Mouse (Mus musculus): ENCODE results near the gene Slc2a4. TPM values are rescaled to one million over a fixed set of nuclear protein-coding genes. Genes with fewer than 3 reads are reported as not detected.
A peak's percentile ranks its signal among the peaks of the same experiment; 100 is the strongest.

The Slc2a4 gene
- polyA plus RNA-seq, 1 experiment from 2014 or later, result 39.1 TPM

DNA sequence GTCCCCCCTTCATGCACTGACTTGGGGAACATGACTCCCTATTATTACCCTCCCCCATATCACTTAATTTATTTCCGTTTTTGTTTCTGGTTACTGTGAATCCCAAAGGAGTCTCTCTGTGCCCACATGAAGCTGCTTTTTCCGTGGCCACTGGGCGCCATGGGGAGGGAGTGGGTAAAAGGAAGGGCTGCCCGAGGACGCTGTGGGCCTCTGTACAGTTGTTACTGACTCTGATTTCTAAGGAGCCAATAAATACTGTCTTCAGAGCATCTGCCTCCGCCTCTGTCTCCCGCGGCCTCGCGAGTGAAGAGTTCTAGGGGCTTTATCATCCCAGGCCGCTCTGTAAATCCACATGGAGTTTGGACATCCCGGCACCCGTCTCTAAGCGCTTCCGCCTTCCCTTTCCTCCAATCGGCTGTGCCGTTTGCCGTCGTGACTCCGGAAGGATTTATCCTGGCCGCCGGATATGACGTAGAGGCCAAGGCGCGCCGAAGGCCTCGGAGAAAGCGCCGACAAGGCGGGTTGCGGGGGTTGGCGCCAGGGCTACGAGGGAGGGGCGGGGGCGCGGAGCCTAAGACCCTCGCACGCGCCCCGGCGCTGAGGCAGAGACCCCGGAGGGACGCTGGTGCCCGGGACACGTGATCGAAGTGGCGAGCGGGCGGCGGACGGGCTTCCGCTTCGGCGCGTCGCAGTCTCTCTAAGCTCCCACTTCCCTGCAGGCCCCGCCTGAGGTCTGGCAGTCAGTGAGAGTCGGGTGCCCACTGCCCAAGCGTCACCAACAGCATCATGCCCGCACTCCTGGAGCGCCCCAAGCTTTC, 34.2 kb downstream of the Slc2a4 start, which contains the start of gene Gps2:
Gene Gps2, plus strand, starts transcription at position 335 of the 818 bp plus-strand sequence.
- H3K36me3 ChIP-seq (ENCODE audit: control insufficient read depth, insufficient read depth, low read length), result peaks cover 35% of the 10 kb centered on the region
- H3K4me2 ChIP-seq (ENCODE audit: low read depth, low read length), result peak within 1 kb of the TSS; percentile 93
- no peaks in the 10 kb centered on the region for H3K27me3 ChIP-seq (ENCODE audit: control insufficient read depth, insufficient read depth, low read length)
- H3K27ac ChIP-seq (ENCODE audit: low read length), result peak within 1 kb of the TSS; percentile 88
- WGBS, result 2% methylated on average over 61 of the region's 61 CpGs
- peak; percentile 90 for ATAC-seq (ENCODE audit: insufficient read depth, low FRiP score)
- peaks cover 28% of the 10 kb centered on the region for H3K4me1 ChIP-seq (ENCODE audit: control insufficient read depth, insufficient read depth, low read length)
- H3K9ac ChIP-seq (ENCODE audit: low read length), result peak within 1 kb of the TSS; percentile 95
- H3K9me3 ChIP-seq (replicated peaks; ENCODE audit: control insufficient read depth, low read length), result no peaks in the 10 kb centered on the region
- peak within 1 kb of the TSS; percentile 95 for H3K4me3 ChIP-seq (replicated peaks; ENCODE audit: low read length)

DNA sequence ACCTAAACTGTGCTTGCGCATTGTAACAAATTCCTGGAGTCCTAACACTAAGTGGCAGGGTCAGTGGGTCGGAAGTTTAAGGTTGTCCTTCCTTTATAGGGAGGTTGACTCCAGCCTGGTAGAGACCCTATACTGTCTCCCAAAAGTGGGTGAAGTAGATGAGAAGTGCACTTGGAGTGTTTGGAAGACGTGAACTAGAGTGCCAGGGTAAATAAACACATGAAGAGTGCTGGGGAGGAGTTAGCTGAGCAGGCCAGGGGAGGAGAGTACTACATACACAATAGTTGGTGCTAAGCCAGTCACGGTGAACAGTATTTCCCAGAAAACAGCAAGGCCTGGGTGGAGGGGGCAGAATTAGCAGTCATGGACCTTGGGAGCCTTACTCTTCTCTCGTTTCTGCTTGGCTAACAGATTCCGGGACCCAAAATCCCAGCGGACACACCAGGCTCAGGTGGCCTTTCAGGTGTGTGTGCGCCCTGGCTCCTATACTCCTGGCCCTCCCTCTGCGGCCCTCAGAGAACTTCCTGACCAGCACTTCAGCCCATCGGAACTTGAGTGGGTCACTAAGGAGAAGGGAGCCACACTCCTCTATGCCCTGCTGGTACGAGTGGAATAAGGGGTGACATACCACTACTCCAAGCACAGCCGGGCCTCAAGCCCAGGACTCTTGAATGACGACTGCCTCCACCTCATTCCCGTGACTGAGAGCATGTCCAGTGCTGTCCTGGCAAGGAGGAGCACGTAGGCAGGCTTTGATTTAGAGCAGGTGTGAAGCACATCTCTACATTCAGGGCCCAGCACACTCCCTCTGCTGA, 35.1 kb downstream of the Slc2a4 start:
- Histone ChIP-seq H3K27me3 (ENCODE audit: control insufficient read depth, insufficient read depth, low read length) (no peaks in the 10 kb centered on the region), H3K27ac (ENCODE audit: low read length) (0 out of 2 replicates have a peak overlapping the region, but pooled peaks have one; percentile 88), H3K9ac (ENCODE audit: low read length) (peak overlapping the region; percentile 95), H3K4me2 (ENCODE audit: low read depth, low read length) (peak overlapping the region; percentile 93), H3K9me3 (replicated peaks; ENCODE audit: control insufficient read depth, low read length) (no peaks in the 10 kb centered on the region), H3K4me3 (replicated peaks; ENCODE audit: low read length) (peak overlapping the region; percentile 95), H3K4me1 (ENCODE audit: control insufficient read depth, insufficient read depth, low read length) (peaks cover 28% of the 10 kb centered on the region), H3K36me3 (ENCODE audit: control insufficient read depth, insufficient read depth, low read length) (peaks cover 36% of the 10 kb centered on the region)
- 78% methylated on average over 15 of the region's 15 CpGs for WGBS
- ATAC-seq (ENCODE audit: insufficient read depth, low FRiP score), result no peak

DNA sequence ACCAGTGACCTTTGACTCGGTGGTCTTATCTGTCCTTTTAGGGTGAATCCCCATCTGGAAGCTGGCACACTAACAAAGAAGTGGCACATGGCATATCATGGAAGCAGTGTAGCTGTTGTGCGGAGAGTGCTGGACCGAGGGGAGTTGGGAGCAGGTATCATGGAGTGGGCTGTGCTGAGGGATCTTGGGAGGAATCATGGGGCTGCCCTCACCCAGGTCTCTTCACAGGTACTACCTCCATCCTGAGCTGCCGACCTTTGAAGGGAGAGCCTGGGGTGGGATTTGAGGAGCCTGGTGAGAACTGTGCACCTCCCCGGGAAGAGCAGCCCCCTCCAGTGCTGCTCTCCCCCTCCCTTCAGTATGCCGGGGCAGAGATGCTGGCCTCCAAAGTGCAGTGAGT, 36.3 kb downstream of the Slc2a4 start:
- Histone ChIP-seq H3K4me1 (ENCODE audit: control insufficient read depth, insufficient read depth, low read length) (peaks cover 28% of the 10 kb centered on the region), H3K9ac (ENCODE audit: low read length) (no peak overlapping the region), H3K27ac (ENCODE audit: low read length) (no peak overlapping the region), H3K9me3 (replicated peaks; ENCODE audit: control insufficient read depth, low read length) (no peaks in the 10 kb centered on the region), H3K27me3 (ENCODE audit: control insufficient read depth, insufficient read depth, low read length) (no peaks in the 10 kb centered on the region), H3K4me3 (replicated peaks; ENCODE audit: low read length) (no peak overlapping the region), H3K4me2 (ENCODE audit: low read depth, low read length) (no peak overlapping the region), H3K36me3 (ENCODE audit: control insufficient read depth, insufficient read depth, low read length) (peaks cover 31% of the 10 kb centered on the region)
- ATAC-seq (ENCODE audit: insufficient read depth, low FRiP score), result no peak
- 87% methylated on average over 6 of the region's 6 CpGs for WGBS

DNA sequence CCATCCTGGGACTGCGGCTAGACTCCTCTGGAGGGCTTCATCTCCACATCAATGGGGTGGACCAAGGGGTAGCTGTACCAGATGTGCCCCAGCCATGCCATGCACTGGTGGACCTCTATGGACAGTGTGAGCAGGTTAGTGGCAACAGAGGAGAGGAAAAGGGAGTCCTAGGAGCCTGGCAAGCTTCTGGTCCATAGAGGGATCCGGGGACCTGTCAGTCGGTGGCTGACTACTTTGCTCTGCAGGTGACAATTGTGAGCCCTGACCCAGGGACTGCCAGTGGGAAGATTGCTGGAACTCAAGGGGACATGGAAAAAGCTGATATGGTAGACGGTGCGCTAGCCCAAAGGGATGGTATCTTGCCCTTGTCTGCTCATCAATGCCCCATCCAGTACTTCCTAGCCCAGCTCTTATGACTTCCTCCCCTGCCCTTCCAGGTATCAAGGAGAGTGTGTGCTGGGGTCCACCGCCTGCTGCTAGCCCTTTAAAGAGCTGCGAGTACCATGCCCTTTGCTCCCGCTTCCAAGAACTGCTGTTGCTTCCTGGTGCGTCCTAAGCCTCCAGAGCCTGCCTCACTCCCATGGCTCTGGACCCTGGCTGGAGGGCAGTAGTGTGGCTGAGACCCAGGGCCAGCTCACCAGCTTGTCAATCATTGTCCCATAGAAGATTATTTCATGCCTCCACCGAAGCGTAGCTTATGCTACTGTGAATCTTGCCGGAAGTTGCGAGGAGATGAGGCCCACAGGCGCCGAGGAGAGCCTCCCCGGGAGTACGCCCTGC, 37.0 kb downstream of the Slc2a4 start:
- Histone ChIP-seq H3K4me1 (ENCODE audit: control insufficient read depth, insufficient read depth, low read length) (peaks cover 25% of the 10 kb centered on the region), H3K4me3 (replicated peaks; ENCODE audit: low read length) (no peak overlapping the region), H3K9ac (ENCODE audit: low read length) (no peak overlapping the region), H3K27me3 (ENCODE audit: control insufficient read depth, insufficient read depth, low read length) (no peaks in the 10 kb centered on the region), H3K36me3 (ENCODE audit: control insufficient read depth, insufficient read depth, low read length) (peaks cover 34% of the 10 kb centered on the region), H3K4me2 (ENCODE audit: low read depth, low read length) (no peak overlapping the region), H3K27ac (ENCODE audit: low read length) (no peak overlapping the region), H3K9me3 (replicated peaks; ENCODE audit: control insufficient read depth, low read length) (no peaks in the 10 kb centered on the region)
- ATAC-seq (ENCODE audit: insufficient read depth, low FRiP score), result no peak
- 92% methylated on average over 17 of the region's 17 CpGs for WGBS

DNA sequence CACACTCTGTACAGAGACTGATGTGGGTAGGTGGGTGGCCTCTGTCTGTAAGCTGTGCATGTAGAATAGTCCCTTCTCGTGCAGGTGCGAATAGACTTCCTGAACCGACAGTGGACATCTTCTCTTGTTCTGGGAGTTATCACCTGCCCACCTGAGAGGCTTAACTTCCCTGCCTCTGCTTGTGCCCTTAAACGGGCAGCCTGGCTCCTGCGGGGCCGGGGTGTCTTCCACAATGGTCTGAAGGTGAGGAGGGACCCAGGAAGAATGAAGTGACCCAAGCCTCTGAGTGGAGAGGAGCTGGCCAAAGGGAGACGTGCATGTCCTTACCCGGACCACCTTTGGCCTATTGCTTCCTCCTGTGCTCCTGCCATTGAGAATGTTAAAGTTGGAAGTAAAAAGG, 37.8 kb downstream of the Slc2a4 start:
- Histone ChIP-seq H3K9ac (ENCODE audit: low read length) (no peak overlapping the region), H3K27ac (ENCODE audit: low read length) (no peak overlapping the region), H3K36me3 (ENCODE audit: control insufficient read depth, insufficient read depth, low read length) (peaks cover 33% of the 10 kb centered on the region), H3K27me3 (ENCODE audit: control insufficient read depth, insufficient read depth, low read length) (no peaks in the 10 kb centered on the region), H3K4me3 (replicated peaks; ENCODE audit: low read length) (no peak overlapping the region), H3K4me2 (ENCODE audit: low read depth, low read length) (no peak overlapping the region), H3K4me1 (ENCODE audit: control insufficient read depth, insufficient read depth, low read length) (peaks cover 18% of the 10 kb centered on the region), H3K9me3 (replicated peaks; ENCODE audit: control insufficient read depth, low read length) (no peaks in the 10 kb centered on the region)
- ATAC-seq (ENCODE audit: insufficient read depth, low FRiP score), result no peak
- WGBS, result 91% methylated on average over 8 of the region's 8 CpGs

DNA sequence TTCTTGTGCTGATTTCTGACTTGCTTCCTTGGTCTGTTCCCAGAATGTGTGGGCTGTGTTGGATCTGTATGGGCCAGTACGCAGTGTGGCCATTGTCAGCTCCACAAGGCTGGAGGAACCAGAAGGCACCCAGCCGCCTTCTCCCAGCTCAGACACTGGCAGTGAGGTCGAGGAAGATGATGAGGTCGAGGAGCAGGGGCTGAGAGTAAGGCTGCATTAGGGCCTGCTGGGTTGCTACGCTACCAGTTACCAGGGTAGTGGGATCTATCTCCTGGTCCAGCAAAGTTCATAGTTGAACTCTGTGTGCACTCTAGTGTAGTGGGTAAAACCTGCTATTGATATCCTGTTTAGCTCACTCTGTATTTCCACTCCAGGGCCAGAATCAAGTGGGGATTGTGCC, 38.8 kb downstream of the Slc2a4 start:
- WGBS, result 84% methylated on average over 5 of the region's 5 CpGs
- Histone ChIP-seq H3K9ac (ENCODE audit: low read length) (no peak overlapping the region), H3K4me3 (replicated peaks; ENCODE audit: low read length) (no peak overlapping the region), H3K4me1 (ENCODE audit: control insufficient read depth, insufficient read depth, low read length) (peaks cover 8% of the 10 kb centered on the region), H3K9me3 (replicated peaks; ENCODE audit: control insufficient read depth, low read length) (no peaks in the 10 kb centered on the region), H3K27me3 (ENCODE audit: control insufficient read depth, insufficient read depth, low read length) (no peaks in the 10 kb centered on the region), H3K27ac (ENCODE audit: low read length) (no peak overlapping the region), H3K4me2 (ENCODE audit: low read depth, low read length) (no peak overlapping the region), H3K36me3 (ENCODE audit: control insufficient read depth, insufficient read depth, low read length) (peaks cover 37% of the 10 kb centered on the region)
- no peak for ATAC-seq (ENCODE audit: insufficient read depth, low FRiP score)

DNA sequence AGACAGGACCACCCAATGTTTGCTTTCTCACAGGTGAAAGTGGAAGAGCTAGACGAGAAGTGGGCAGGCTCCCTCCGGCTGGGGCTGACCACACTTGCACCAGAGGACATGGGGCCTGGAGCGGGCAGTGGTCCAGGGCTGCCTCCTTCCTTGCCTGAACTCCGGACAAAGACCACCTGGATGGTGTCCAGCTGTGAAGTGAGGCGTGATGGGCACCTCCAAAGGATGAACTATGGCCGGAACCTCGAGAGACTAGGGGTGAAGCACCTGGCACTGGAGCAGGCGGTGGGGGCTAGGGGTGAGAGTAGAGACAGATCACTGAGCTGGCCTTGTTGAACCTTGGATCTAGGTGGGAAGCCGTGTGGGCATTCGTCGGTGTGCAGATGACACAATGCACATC, 39.3 kb downstream of the Slc2a4 start:
- peaks cover 37% of the 10 kb centered on the region for H3K36me3 ChIP-seq (ENCODE audit: control insufficient read depth, insufficient read depth, low read length)
- no peaks in the 10 kb centered on the region for H3K27me3 ChIP-seq (ENCODE audit: control insufficient read depth, insufficient read depth, low read length)
- H3K4me2 ChIP-seq (ENCODE audit: low read depth, low read length), result no peak overlapping the region
- ATAC-seq (ENCODE audit: insufficient read depth, low FRiP score), result no peak
- H3K9ac ChIP-seq (ENCODE audit: low read length), result no peak overlapping the region
- H3K4me1 ChIP-seq (ENCODE audit: control insufficient read depth, insufficient read depth, low read length), result peaks cover 8% of the 10 kb centered on the region
- no peak overlapping the region for H3K27ac ChIP-seq (ENCODE audit: low read length)
- H3K9me3 ChIP-seq (replicated peaks; ENCODE audit: control insufficient read depth, low read length), result no peaks in the 10 kb centered on the region
- H3K4me3 ChIP-seq (replicated peaks; ENCODE audit: low read length), result no peak overlapping the region
- 90% methylated on average over 11 of the region's 11 CpGs for WGBS

DNA sequence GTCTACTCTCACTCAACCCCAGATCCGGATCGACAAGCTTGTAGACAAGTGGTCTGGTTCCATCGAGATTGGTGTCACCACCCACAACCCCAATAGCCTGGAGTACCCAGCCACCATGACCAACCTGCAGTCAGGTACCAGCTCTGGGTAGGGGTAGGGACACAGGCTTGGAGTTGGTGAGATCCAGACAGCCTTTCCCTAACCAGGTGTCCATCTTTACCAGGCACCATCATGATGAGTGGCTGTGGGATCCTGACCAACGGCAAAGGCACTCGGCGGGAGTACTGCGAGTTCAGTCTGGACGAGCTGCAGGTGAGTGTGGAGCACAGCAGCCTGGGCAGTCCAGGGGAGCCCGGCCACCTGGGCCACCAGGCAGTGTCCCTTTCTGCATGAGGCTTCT, 43.7 kb downstream of the Slc2a4 start:
- Histone ChIP-seq H3K4me1 (ENCODE audit: control insufficient read depth, insufficient read depth, low read length) (peaks cover 19% of the 10 kb centered on the region), H3K4me2 (ENCODE audit: low read depth, low read length) (no peak overlapping the region), H3K9ac (ENCODE audit: low read length) (no peak overlapping the region), H3K4me3 (replicated peaks; ENCODE audit: low read length) (no peak overlapping the region), H3K9me3 (replicated peaks; ENCODE audit: control insufficient read depth, low read length) (no peaks in the 10 kb centered on the region), H3K36me3 (ENCODE audit: control insufficient read depth, insufficient read depth, low read length) (peaks cover 25% of the 10 kb centered on the region), H3K27ac (ENCODE audit: low read length) (no peak overlapping the region), H3K27me3 (ENCODE audit: control insufficient read depth, insufficient read depth, low read length) (no peaks in the 10 kb centered on the region)
- 92% methylated on average over 9 of the region's 9 CpGs for WGBS
- ATAC-seq (ENCODE audit: insufficient read depth, low FRiP score), result no peak
